26 mouse cellular contexts compared by ENCODE assay signal in the genomic region with DNA sequence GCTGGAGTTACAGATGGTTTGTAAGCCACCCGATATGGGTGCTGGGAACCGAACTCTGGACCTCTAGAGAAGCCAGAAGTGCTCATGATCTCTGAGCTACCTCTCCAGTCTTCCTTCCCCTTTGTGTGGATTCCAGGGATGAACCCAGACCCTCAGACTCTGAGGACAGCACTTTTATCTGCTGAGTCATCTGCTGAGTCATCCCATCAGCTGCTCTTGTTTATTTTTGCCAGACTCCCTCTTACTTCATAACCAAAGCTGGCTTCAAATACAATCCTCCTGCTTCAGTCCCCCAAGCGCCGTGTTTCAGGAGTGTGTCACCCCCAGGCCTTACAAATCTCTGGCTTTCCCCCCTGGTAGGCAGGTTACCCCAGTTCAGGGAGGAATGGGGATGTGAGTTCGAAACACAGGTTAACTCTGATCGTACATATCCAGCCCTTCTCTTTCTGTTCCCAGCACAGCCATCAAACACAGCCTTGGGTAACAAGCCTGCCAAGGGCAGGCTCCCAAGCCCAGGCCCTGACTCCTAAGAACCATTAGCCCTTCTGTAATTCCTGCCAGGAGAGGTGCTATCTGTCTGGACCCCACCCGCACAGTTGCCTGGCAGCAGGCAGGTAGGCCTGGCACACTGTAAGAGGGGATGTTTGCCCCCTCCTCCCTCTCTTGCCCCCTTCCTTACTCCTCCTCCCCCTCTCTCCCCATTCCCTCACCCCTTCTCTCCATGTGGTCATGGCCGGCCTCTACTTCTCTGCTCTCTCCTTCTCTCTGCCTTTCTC. TPM values are rescaled to one million over a fixed set of nuclear protein-coding genes. Genes with fewer than 3 reads are reported as not detected.
DNase-seq lines count a peak whose midpoint lies in the region; ATAC-seq lines count a peak whose summit lies in the region.
"Had no signal": no experiment of that assay in that cellular context is flagged by ENCODE, and none has a peak within 500 bp of the region (broad histone marks: within the 10 kb centered on the region; RNA-seq: fewer than 3 reads in every experiment).

No protein-coding gene starts in this region.

- no peaks in the 10 kb centered on the region for H3K36me3 ChIP-seq in liver, embryonic 11.5 days (ENCODE audit: control insufficient read depth, insufficient read depth, low read length)
- H3K36me3 ChIP-seq in liver, embryonic 12.5 days, result no peaks in the 10 kb centered on the region
- H3K36me3 ChIP-seq: embryonic facial prominence, embryonic 15.5 days; forebrain, embryonic 12.5 days; hindbrain, embryonic 10.5 days; limb, embryonic 12.5 days; neural tube, embryonic 15.5 days had no signal

- no peak for ATAC-seq in liver, embryonic 11.5 days (replicated peaks; ENCODE audit: low FRiP score)
- ATAC-seq in liver, embryonic 12.5 days, result peak; percentile 65; the same call in 1 of the 2 replicates
- ATAC-seq: CD4-positive, CD25-positive, alpha-beta regulatory T cell, adult 4 months; midbrain, embryonic 16.5 days had no signal

- DNase-seq in liver (peak; percentile 55), NIH3T3 (ENCODE audit: low read depth) (peak; percentile 36)
- DNase-seq in liver, embryonic 11.5 days (ENCODE audit: low spot score), result no peak
- DNase-seq in left cerebral cortex, postnatal 4 days, result no peak
- no peak for DNase-seq in kidney, adult 9 months
- DNase-seq in left cerebral cortex, adult 11 months (ENCODE audit: low spot score), result no peak
- DNase-seq: cerebellum, adult 18-20 months; cerebellum, postnatal 25 days; kidney, adult 11 months; kidney, postnatal 14 days; layer of hippocampus, adult 9-11 months; lung, embryonic 14.5 days; lung, postnatal 36 days; thymus, postnatal 25 days had no signal

- H3K4me3 ChIP-seq in liver, embryonic 11.5 days (ENCODE audit: low read depth, low read length), result no peak overlapping the region
- no peak overlapping the region for H3K4me3 ChIP-seq in liver, embryonic 12.5 days
- H3K4me3 ChIP-seq: embryonic facial prominence, embryonic 15.5 days; forebrain, embryonic 12.5 days; hindbrain, embryonic 10.5 days; limb, embryonic 12.5 days; neural tube, embryonic 15.5 days had no signal

- H3K4me2 ChIP-seq in liver, embryonic 11.5 days, result no peak overlapping the region
- H3K4me2 ChIP-seq in liver, embryonic 12.5 days, result no peak overlapping the region
- H3K4me2 ChIP-seq: embryonic facial prominence, embryonic 15.5 days; forebrain, embryonic 12.5 days; limb, embryonic 12.5 days; lung, embryonic 14.5 days; neural tube, embryonic 15.5 days had no signal

- no peak overlapping the region for H3K9ac ChIP-seq in liver, embryonic 11.5 days (ENCODE audit: low read depth, low read length)
- H3K9ac ChIP-seq in liver, embryonic 12.5 days, result no peak overlapping the region
- H3K9ac ChIP-seq: embryonic facial prominence, embryonic 15.5 days; forebrain, embryonic 12.5 days; limb, embryonic 12.5 days; lung, embryonic 14.5 days; neural tube, embryonic 15.5 days had no signal

- WGBS in liver, embryonic 11.5 days, result 87% methylated on average over 8 of the region's 8 CpGs
- WGBS in liver, embryonic 12.5 days (ENCODE audit: insufficient replicate concordance), result 80% methylated on average over 8 of the region's 8 CpGs

- intact Hi-C loops in left cerebral cortex, postnatal 4 days (cut with DNase I), result no loop called here

- no peaks in the 10 kb centered on the region for H3K9me3 ChIP-seq in liver, embryonic 11.5 days (ENCODE audit: control insufficient read depth, low read length)
- no peaks in the 10 kb centered on the region for H3K9me3 ChIP-seq in liver, embryonic 12.5 days (replicated peaks)
- H3K9me3 ChIP-seq: embryonic facial prominence, embryonic 15.5 days; forebrain, embryonic 12.5 days; hindbrain, embryonic 10.5 days; limb, embryonic 12.5 days; neural tube, embryonic 15.5 days had no signal

- no peaks in the 10 kb centered on the region for H3K27me3 ChIP-seq in liver, embryonic 11.5 days (replicated peaks; ENCODE audit: control insufficient read depth, insufficient read depth, low read length)
- H3K27me3 ChIP-seq in liver, embryonic 12.5 days (replicated peaks), result peaks cover 8% of the 10 kb centered on the region
- H3K27me3 ChIP-seq: embryonic facial prominence, embryonic 15.5 days; forebrain, embryonic 12.5 days; limb, embryonic 12.5 days; neural tube, embryonic 15.5 days had no signal

- H3K4me1 ChIP-seq in liver, embryonic 11.5 days (replicated peaks; ENCODE audit: control insufficient read depth, insufficient read depth, low read length), result no peaks in the 10 kb centered on the region
- H3K4me1 ChIP-seq in liver, embryonic 12.5 days, result peaks cover 11% of the 10 kb centered on the region
- H3K4me1 ChIP-seq: forebrain, embryonic 12.5 days; limb, embryonic 12.5 days; neural tube, embryonic 15.5 days had no signal

- H3K27ac ChIP-seq in liver, embryonic 11.5 days (ENCODE audit: low read depth, low read length), result no peak overlapping the region
- 0 out of 2 replicates have a peak overlapping the region, but pooled peaks have one; percentile 32 for H3K27ac ChIP-seq in liver, embryonic 12.5 days
- H3K27ac ChIP-seq: embryonic facial prominence, embryonic 15.5 days; forebrain, embryonic 12.5 days; hindbrain, embryonic 10.5 days; limb, embryonic 12.5 days; neural tube, embryonic 15.5 days had no signal

RNA-seq across cellular contexts. Expression of a gene that starts 1.8 kb away (rescaled TPM):
- polyA plus RNA-seq in liver, embryonic 11.5 days (2014; fragmentation: Nextera tagmentation; extraction: Ambion mirVana), result 3.0 and 3.1 TPM in 2 replicates
- polyA plus RNA-seq in liver, embryonic 12.5 days (2016; fragmentation: Nextera tagmentation; extraction: Ambion mirVana), result 2.0 TPM in 2 replicates
- total RNA-seq in left cerebral cortex, postnatal 4 days (2021), result 1 to 10 TPM; 2.0 to 2.7 TPM

RNA-seq across cellular contexts. Expression of a gene that starts 3.8 kb away (rescaled TPM):
- not detected in 2 replicates for polyA plus RNA-seq in liver, embryonic 11.5 days (2014; fragmentation: Nextera tagmentation; extraction: Ambion mirVana)
- not detected in 2 replicates for polyA plus RNA-seq in liver, embryonic 12.5 days (2016; fragmentation: Nextera tagmentation; extraction: Ambion mirVana)
- not detected for total RNA-seq in left cerebral cortex, postnatal 4 days (2021)
- total RNA-seq: gastrocnemius, adult 8-10 months; heart, adult 8-10 months; megakaryocyte-erythroid progenitor cell, adult 5-6 weeks had no signal
- polyA plus RNA-seq: CD4-positive, CD25-positive, alpha-beta regulatory T cell, adult 4 months; forebrain, embryonic 12.5 days; heart, embryonic 16.5 days; hindbrain, embryonic 10.5 days; limb, embryonic 12.5 days; lung, embryonic 14.5 days had no signal

RNA-seq across cellular contexts. Expression of a gene that starts 18.5 kb away (rescaled TPM):
- polyA plus RNA-seq in liver, embryonic 11.5 days (2014; fragmentation: Nextera tagmentation; extraction: Ambion mirVana), result 20.0 and 20.3 TPM in 2 replicates
- 11.3 and 12.5 TPM in 2 replicates for polyA plus RNA-seq in liver, embryonic 12.5 days (2016; fragmentation: Nextera tagmentation; extraction: Ambion mirVana)
- total RNA-seq in left cerebral cortex, postnatal 4 days (2021), result 10 to 100 TPM; 13.8 to 14.4 TPM

RNA-seq across cellular contexts. Expression of a gene that starts 41.7 kb away (rescaled TPM):
- 97.3 and 99.8 TPM in 2 replicates for polyA plus RNA-seq in liver, embryonic 11.5 days (2014; fragmentation: Nextera tagmentation; extraction: Ambion mirVana)
- 121 and 128 TPM in 2 replicates for polyA plus RNA-seq in liver, embryonic 12.5 days (2016; fragmentation: Nextera tagmentation; extraction: Ambion mirVana)
- total RNA-seq in left cerebral cortex, postnatal 4 days (2021), result 1,000 to 10,000 TPM; 1,399 to 1,485 TPM

Comparison
In these comparisons a context has a peak if more than half of its experiments do, and no peak if none do; other contexts are left out.
1. DNase-seq: peak in liver (single experiment) and NIH3T3 (single experiment); none in liver, embryonic 11.5 days (single experiment), left cerebral cortex, postnatal 4 days (single experiment), kidney, adult 9 months (single experiment) and left cerebral cortex, adult 11 months (single experiment).